Mouse (Mus musculus) midbrain, embryonic 13.5 days (tissue): ENCODE data around the gene Gm10803. TPM values are rescaled to one million over a fixed set of nuclear protein-coding genes. Genes with fewer than 3 reads are reported as not detected.

ENCODE experiments used
- ATAC-seq: fragments of 200-750 bp; cut with Nextera tagmentation; 2 replicates; pipeline ENCODE4 v1.8.0; 2017; ENCODE audit warnings: mild to moderate bottlenecking, moderate TSS enrichment, moderate library complexity
- H3K27ac ChIP-seq: fragments of 300-500 bp; sonication (generic); 2 replicates; pipeline ENCODE4 v1.5.1; 2015; ENCODE audit warnings: inconsistent platforms, mild to moderate bottlenecking, moderate library complexity
- H3K27me3 ChIP-seq: fragments of 300-500 bp; sonication (generic); 2 replicates; pipeline ENCODE4 v1.6.1; 2015; ENCODE audit warnings: mild to moderate bottlenecking, inconsistent platforms
- H3K36me3 ChIP-seq: fragments of 300-500 bp; sonication (generic); 2 replicates; pipeline ENCODE4 v1.6.1; 2015; ENCODE audit warnings: mild to moderate bottlenecking, inconsistent platforms
- H3K4me1 ChIP-seq: fragments of 300-500 bp; sonication (generic); replicated peaks from 2 replicates; pipeline ENCODE4 v1.6.1; 2015; ENCODE audit warnings: inconsistent platforms
- H3K4me2 ChIP-seq: fragments of 300-500 bp; sonication (generic); replicated peaks from 2 replicates; pipeline ENCODE4 v1.6.1; 2015; ENCODE audit warnings: moderate library complexity, mild to moderate bottlenecking, inconsistent platforms
- H3K4me3 ChIP-seq: fragments of 300-500 bp; sonication (generic); replicated peaks from 2 replicates; pipeline ENCODE4 v1.5.1; 2015; ENCODE audit warnings: mild to moderate bottlenecking, inconsistent platforms
- H3K9ac ChIP-seq: fragments of 300-500 bp; sonication (generic); replicated peaks from 2 replicates; pipeline ENCODE4 v1.6.1; 2015; ENCODE audit warnings: mild to moderate bottlenecking, inconsistent platforms
- H3K9me3 ChIP-seq: fragments of 300-500 bp; sonication (generic); 2 replicates; pipeline ENCODE4 v1.6.1; 2016; ENCODE audit warnings: mild to moderate bottlenecking, inconsistent platforms
- WGBS: fragments of 180-500 bp; shearing (Covaris S2); methylation state at CpG from one replicate; pipeline ENCODE4 v1.1.7; 2015; 5-methylcytosine and 5-hydroxymethylcytosine counted together
- polyA plus RNA-seq: library from polyadenylated mRNA; unstranded; fragments of >200 nt; fragmentation: Nextera tagmentation; extraction: Ambion mirVana; gene quantifications from 2 replicates; pipeline ENCODE4 v1.2.1, GENCODE M21; 2015

The Gm10803 gene
- polyA plus RNA-seq, 1 experiment from 2014 or later, result not detected

DNA sequence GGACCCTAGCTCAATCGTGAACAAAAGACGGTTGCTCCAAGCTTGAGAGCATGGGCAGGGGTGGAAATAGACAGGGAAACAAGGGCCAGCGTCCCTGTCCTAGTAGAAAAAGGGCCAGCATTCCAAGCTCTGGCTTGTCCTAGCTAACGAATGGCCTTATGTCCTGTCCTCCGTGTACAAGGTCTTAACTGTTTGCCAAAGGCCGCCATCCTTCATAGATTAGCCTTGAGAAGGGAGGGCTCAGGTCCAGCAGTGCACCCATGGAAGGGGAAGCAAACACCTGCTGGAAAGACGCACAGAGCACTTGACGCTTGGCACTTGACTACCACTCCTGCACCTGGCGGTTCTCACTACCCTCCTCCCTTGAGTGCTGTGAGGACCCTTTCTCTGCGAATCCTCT is 32.8 kb downstream of the Gm10803 start:
- Histone ChIP-seq H3K9me3 (no peaks in the 10 kb centered on the region), H3K4me1 (no peaks in the 10 kb centered on the region), H3K36me3 (no peaks in the 10 kb centered on the region), H3K27me3 (peaks cover 24% of the 10 kb centered on the region), H3K9ac (no peak overlapping the region), H3K4me2 (no peak overlapping the region), H3K4me3 (no peak overlapping the region), H3K27ac (no peak overlapping the region)
- ATAC-seq, result no peak
- WGBS, result 86% methylated on average over 10 of the region's 10 CpGs

DNA sequence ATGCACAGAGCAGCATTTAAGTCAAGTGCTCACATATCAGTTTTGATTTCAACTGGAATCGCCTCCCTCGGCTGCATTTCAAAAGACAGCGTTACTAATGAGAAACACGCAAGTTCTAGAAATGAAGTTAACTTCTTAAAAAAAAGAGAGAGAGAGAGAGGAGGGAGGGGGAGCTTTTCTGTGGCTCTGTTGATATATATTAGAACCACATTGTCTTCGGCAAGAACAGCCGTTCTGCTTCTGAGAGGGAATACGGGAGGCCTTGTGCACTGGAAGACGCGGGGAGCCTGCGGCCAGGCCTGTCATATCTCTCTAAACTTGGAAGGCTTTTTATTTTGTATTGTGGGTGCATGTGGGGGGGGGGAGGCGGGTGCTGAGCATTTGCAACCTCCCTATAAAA is 36.8 kb downstream of the Gm10803 start:
- Histone ChIP-seq H3K4me2 (no peak overlapping the region), H3K27me3 (peaks cover 5% of the 10 kb centered on the region; the same call in 1 of the 2 replicates), H3K9ac (no peak overlapping the region), H3K9me3 (no peaks in the 10 kb centered on the region), H3K27ac (no peak overlapping the region), H3K4me3 (no peak overlapping the region), H3K36me3 (no peaks in the 10 kb centered on the region), H3K4me1 (no peaks in the 10 kb centered on the region)
- no peak for ATAC-seq
- 75% methylated on average over 11 of the region's 11 CpGs for WGBS

DNA sequence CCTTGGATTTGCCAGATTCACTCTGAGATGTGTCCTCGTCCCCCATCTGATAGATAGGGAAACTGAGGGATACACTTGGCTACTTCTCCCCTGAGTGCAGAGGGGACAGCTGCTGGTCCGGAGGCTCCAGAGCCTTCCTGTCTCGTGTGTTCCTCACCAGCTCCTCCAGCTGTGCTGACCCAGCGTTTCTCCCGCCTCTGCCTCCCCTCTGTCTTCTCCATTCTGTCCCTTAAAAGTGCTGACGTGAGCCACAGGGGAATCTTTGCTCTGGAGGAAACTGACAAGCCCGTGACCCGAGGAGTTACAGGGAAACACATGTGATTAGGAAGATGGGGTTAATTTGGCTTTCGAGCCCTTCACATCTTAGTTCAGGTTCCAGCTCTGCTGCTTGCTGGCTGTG is 39.4 kb downstream of the Gm10803 start:
- ATAC-seq, result no peak
- 75% methylated on average over 9 of the region's 9 CpGs for WGBS

DNA sequence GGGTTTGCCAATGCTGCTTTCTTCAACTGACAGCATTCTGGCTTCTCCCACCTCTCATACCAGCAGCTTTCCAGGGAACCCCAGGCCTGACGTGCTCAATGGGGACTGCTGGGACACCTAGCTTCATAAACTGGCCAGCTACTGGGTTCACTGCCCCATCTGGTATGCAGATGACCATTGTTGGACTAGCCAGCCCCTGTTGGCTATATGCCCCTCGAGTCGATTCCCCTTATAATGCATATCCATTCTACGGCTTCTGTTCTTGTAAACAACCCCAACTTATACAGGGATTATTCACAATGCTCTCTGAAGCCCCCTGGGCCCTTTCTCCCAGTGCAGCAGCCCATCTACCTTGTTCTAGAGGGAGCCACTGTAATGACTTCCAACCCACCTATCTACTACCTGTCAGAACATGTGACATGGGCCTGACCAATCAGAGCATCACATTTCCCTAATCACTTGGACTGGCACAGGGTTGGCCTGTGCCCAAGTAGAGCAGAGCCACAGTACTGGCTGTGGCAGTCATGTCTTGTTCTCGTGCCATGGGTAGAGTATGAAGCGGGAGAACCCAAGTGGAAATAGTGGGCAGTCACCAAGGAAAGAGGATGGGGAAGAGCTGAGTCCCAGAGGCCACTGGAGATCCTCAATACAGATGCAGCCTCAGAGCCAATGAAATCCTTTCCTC is 44.4 kb downstream of the Gm10803 start:
- Histone ChIP-seq H3K9ac (no peak overlapping the region), H3K27ac (no peak overlapping the region), H3K9me3 (no peaks in the 10 kb centered on the region), H3K4me2 (no peak overlapping the region), H3K4me1 (no peaks in the 10 kb centered on the region), H3K4me3 (no peak overlapping the region), H3K27me3 (no peaks in the 10 kb centered on the region), H3K36me3 (no peaks in the 10 kb centered on the region)
- ATAC-seq, result no peak
- 84% methylated on average over 6 of the region's 6 CpGs for WGBS

More for the DNA sequence above, 39.4 kb downstream of the Gm10803 start:
- Histone ChIP-seq H3K4me1 (no peaks in the 10 kb centered on the region), H3K4me3 (no peak overlapping the region), H3K9me3 (no peaks in the 10 kb centered on the region), H3K4me2 (no peak overlapping the region), H3K27ac (no peak overlapping the region), H3K36me3 (no peaks in the 10 kb centered on the region), H3K27me3 (no peaks in the 10 kb centered on the region), H3K9ac (no peak overlapping the region)

DNA sequence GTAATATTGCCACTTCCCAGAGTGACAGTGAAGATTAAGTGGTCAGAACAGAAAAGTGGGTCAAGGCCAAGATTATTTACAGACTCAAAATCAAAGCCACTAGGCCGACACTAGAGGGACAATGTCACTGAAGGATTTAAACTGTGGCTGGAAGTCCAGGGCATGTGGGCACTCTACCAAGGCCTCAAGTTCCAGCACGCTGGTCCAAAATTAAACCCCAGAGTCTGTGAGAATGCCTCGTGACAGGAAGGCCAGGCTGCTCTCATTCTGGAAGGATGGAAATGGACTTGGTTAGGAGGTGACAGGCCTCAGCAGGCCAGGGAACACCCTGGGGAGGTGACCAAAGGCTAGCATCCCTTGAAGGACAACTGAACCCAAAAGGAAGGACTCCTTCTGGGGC is 48.4 kb downstream of the Gm10803 start:
- Histone ChIP-seq H3K9me3 (no peaks in the 10 kb centered on the region), H3K36me3 (no peaks in the 10 kb centered on the region), H3K4me1 (peaks cover 1% of the 10 kb centered on the region; the same call in 1 of the 2 replicates), H3K27me3 (no peaks in the 10 kb centered on the region), H3K4me3 (no peak overlapping the region), H3K4me2 (no peak overlapping the region), H3K9ac (no peak overlapping the region), H3K27ac (no peak overlapping the region)
- no peak for ATAC-seq
- WGBS, result 83% methylated on average over 3 of the region's 3 CpGs

DNA sequence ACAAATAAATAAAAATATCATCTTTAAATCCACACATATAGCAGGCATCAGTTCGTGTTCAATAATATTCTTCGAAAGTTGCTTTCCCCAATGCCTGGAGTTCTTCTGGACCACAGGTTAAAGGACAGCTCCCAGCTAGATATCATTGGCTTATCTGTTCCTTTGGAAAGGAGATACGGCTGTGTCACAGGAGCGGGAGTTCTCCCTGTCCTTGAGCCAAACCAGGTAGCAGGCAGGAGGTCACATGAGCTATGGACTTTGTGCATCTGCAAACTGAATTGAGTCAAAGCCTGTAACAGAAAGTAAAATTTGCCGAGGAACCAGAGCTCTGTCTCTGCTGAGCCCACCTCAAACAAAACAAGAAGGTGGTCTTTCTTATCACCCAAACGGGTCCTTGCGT is 52.7 kb downstream of the Gm10803 start:
- Histone ChIP-seq H3K4me3 (no peak overlapping the region), H3K4me1 (peaks cover 6% of the 10 kb centered on the region; the same call in 1 of the 2 replicates), H3K36me3 (no peaks in the 10 kb centered on the region), H3K9ac (no peak overlapping the region), H3K27ac (no peak overlapping the region), H3K4me2 (no peak overlapping the region), H3K27me3 (peaks cover 4% of the 10 kb centered on the region; the same call in 1 of the 2 replicates), H3K9me3 (no peaks in the 10 kb centered on the region)
- 89% methylated on average over 7 of the region's 7 CpGs for WGBS
- no peak for ATAC-seq

Other genes with a start within 250 kb of the Gm10803 start
- gene Tspan18, start 226.1 kb upstream of the Gm10803 start, polyA plus RNA-seq, result 24.9 and 31.2 TPM in 2 replicates
- 12.6 and 16.2 TPM in 2 replicates for gene Cd82, start 97.4 kb upstream of the Gm10803 start, polyA plus RNA-seq
- 0.63 and 0.74 TPM in 2 replicates for gene Alx4, start 81.8 kb downstream of the Gm10803 start, polyA plus RNA-seq